8 mouse cellular contexts compared by ENCODE assay signal in the genomic region with DNA sequence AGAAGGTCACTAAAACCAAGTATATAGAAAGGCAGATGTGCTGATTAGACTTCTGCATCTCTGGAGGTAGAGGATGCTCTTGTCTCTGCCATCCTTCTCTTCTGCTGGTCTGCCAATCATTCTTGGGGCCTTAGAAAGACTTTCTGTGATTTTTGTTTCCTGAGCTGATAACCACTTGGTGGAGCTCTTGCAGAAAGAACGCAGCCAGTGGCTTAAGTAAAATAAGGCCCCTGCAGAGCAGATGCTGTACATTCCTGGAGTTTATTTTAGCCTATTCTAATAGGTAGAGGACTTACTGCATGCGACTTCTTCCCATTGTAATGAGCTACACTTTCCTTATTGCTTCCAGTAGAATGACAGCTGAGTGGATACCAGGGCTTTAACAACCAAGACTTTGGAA. TPM values are rescaled to one million over a fixed set of nuclear protein-coding genes. Genes with fewer than 3 reads are reported as not detected.
DNase-seq lines count a peak whose midpoint lies in the region; ATAC-seq and TF ChIP-seq lines count a peak whose summit lies in the region.

No protein-coding gene starts in this region.

- TF ChIP-seq CTCF in heart, postnatal 0 days (IDR thresholded peaks at IDR 0.05; ENCODE audit: low read depth): peak; percentile 63

- H3K4me2 ChIP-seq in heart, postnatal 0 days (ENCODE audit: low read depth, low read length): no peak overlapping the region

- no peak overlapping the region for H3K9ac ChIP-seq in heart, postnatal 0 days (replicated peaks; ENCODE audit: low read depth, low read length)

- H3K27me3 ChIP-seq in heart, postnatal 0 days (ENCODE audit: control insufficient read depth, insufficient read depth, low read length): no peaks in the 10 kb centered on the region
- H3K27me3 ChIP-seq in heart, embryonic 10.5 days (ENCODE audit: insufficient read depth, poor library complexity, severe bottlenecking): no peaks in the 10 kb centered on the region

- no peak overlapping the region for H3K27ac ChIP-seq in heart, postnatal 0 days (ENCODE audit: low read depth)
- H3K27ac ChIP-seq in heart, embryonic 10.5 days: no peak overlapping the region

- H3K4me3 ChIP-seq in heart, postnatal 0 days (ENCODE audit: low read depth, low read length): no peak overlapping the region
- H3K4me3 ChIP-seq in heart, embryonic 10.5 days: no peak overlapping the region

- DNase-seq in heart, postnatal 0 days (ENCODE audit: low spot score): peak; percentile 46
- no peak for DNase-seq in heart, embryonic 10.5 days (ENCODE audit: low spot score)
- DNase-seq in spleen, postnatal 36 days (ENCODE audit: low spot score in 2 of 2): peak; percentile 2 to 11
- no peak for DNase-seq in spleen, postnatal 4 days (ENCODE audit: low spot score in 2 of 2)
- DNase-seq in brain, adult 2 months (ENCODE audit: low read depth, low spot score): peak; percentile 62
- DNase-seq in kidney, postnatal 4 days: peak; percentile 18 to 25
- no peak for DNase-seq in ovary, postnatal 14 days (ENCODE audit: low spot score)

- no peaks in the 10 kb centered on the region for H3K4me1 ChIP-seq in heart, postnatal 0 days (ENCODE audit: control insufficient read depth, insufficient read depth)
- no peaks in the 10 kb centered on the region for H3K4me1 ChIP-seq in heart, embryonic 10.5 days

- WGBS in heart, postnatal 0 days: 3% methylated on average over 2 of the region's 2 CpGs
- 7% methylated on average over 2 of the region's 2 CpGs for WGBS in heart, embryonic 10.5 days

- ATAC-seq in heart, postnatal 0 days (ENCODE audit: insufficient read depth, low read depth): no peak
- ATAC-seq in megakaryocyte, adult 5-6 weeks (ENCODE audit: poor library complexity, severe bottlenecking): no peak

- no peaks in the 10 kb centered on the region; the same call in 1 of the 2 replicates for H3K9me3 ChIP-seq in heart, postnatal 0 days (replicated peaks; ENCODE audit: control insufficient read depth, low read length)
- H3K9me3 ChIP-seq in heart, embryonic 10.5 days: no peaks in the 10 kb centered on the region

- H3K36me3 ChIP-seq in heart, postnatal 0 days (replicated peaks; ENCODE audit: control insufficient read depth, insufficient read depth, low read length): no peaks in the 10 kb centered on the region
- no peaks in the 10 kb centered on the region for H3K36me3 ChIP-seq in heart, embryonic 10.5 days

- no peak for TF ChIP-seq EP300 in heart, postnatal 0 days (IDR thresholded peaks at IDR 0.05; ENCODE audit: low read depth)

RNA-seq across cellular contexts. Expression of gene Prdm9, which starts 58.8 kb away (rescaled TPM):
- total RNA-seq in heart, postnatal 0 days (2014; rRNA removed; ENCODE audit: low replicate concordance): 1.0 and 2.3 TPM in 2 replicates
- 1.7 and 1.9 TPM in 2 replicates for polyA plus RNA-seq in heart, postnatal 0 days (2015; fragmentation: Nextera tagmentation; extraction: Ambion mirVana)
- 1.9 and 2.8 TPM in 2 replicates for polyA plus RNA-seq in heart, embryonic 10.5 days (2016; fragmentation: Nextera tagmentation; extraction: Ambion mirVana)
- 2.2 and 7.0 TPM in 2 replicates for total RNA-seq in megakaryocyte, adult 5-6 weeks (2015)
- total RNA-seq in megakaryocyte, adult 5-6 weeks (2017): 3.5 and 4.5 TPM in 2 replicates

Comparison
In these comparisons a context has a peak if more than half of its experiments do, and no peak if none do; other contexts are left out.
1. DNase-seq: peak in heart, postnatal 0 days (single experiment), spleen, postnatal 36 days (2 of 2), brain, adult 2 months (single experiment) and kidney, postnatal 4 days (2 of 2); none in heart, embryonic 10.5 days (single experiment), spleen, postnatal 4 days (0 of 2) and ovary, postnatal 14 days (single experiment).